Mouse (Mus musculus) kidney, adult 2 months (tissue): ENCODE data around the gene Rnf207. TPM values are rescaled to one million over a fixed set of nuclear protein-coding genes. Genes with fewer than 3 reads are reported as not detected.

Experiments
- DNase-seq: peaks from one replicate; pipeline ENCODE4 v3.0.0; 2021
- H3K27ac ChIP-seq: fragments of 200-500 bp; 2 replicates; pipeline ENCODE4 v1.5.1; 2012; ENCODE audit warnings: low read depth, low read length, control low read depth, inconsistent platforms; ENCODE audit not compliant: insufficient read depth
- H3K27me3 ChIP-seq: fragments of 200-500 bp; replicated peaks from 2 replicates; pipeline ENCODE4 v1.6.1; 2012; ENCODE audit warnings: mild to moderate bottlenecking, moderate library complexity, low read length, inconsistent platforms; ENCODE audit not compliant: control insufficient read depth, insufficient read depth
- H3K36me3 ChIP-seq: fragments of 200-500 bp; 2 replicates; pipeline ENCODE4 v1.6.1; 2012; ENCODE audit warnings: mild to moderate bottlenecking, moderate library complexity, low read length, inconsistent platforms; ENCODE audit not compliant: control insufficient read depth, insufficient read depth
- H3K4me1 ChIP-seq: fragments of 200-500 bp; 2 replicates; pipeline ENCODE4 v1.6.1; 2011; ENCODE audit warnings: low read length; ENCODE audit not compliant: control insufficient read depth, insufficient read depth
- H3K4me3 ChIP-seq: fragments of 200-500 bp; 2 replicates; pipeline ENCODE4 v1.5.1; 2011; ENCODE audit warnings: mild to moderate bottlenecking, low read depth, low read length, control low read depth; ENCODE audit not compliant: insufficient read depth
- CTCF ChIP-seq: fragments of 200-500 bp; conservative IDR thresholded peaks from 2 replicates; pipeline ENCODE4 v1.5.1; 2011; ENCODE audit warnings: low read depth, mild to moderate bottlenecking, control low read depth, low read length, moderate library complexity, mixed read lengths; ENCODE audit not compliant: insufficient read depth, insufficient read length
- POLR2A ChIP-seq: fragments of 200-500 bp; IDR thresholded peaks from one replicate; pipeline ENCODE4 v1.6.1; 2011; ENCODE audit warnings: low read depth, low read length, control low read depth
- WGBS: fragments of 180-500 bp; shearing (Covaris S2); methylation state at CpG from one replicate; pipeline ENCODE4 v1.1.7; 2018; 5-methylcytosine and 5-hydroxymethylcytosine counted together
- polyA plus RNA-seq: library from polyadenylated mRNA; depleted of rRNA; stranded (reverse); fragments of >200 nt; gene quantifications from 2 replicates; pipeline ENCODE4 v1.2.3, GENCODE M21; 2012

Gene Rnf207
- polyA plus RNA-seq, 1 experiment = 0.19 TPM

GRCm38 (mm10) chr4:152269967-152270366, 48.8 kb downstream of the Rnf207 start:
- no peak overlapping the region for H3K4me3 ChIP-seq
- H3K27ac ChIP-seq = no peak overlapping the region
- no peaks in the 10 kb centered on the region for H3K4me1 ChIP-seq
- TF ChIP-seq POLR2A (no peak), CTCF (no peak)
- no peaks in the 10 kb centered on the region; the same call in 1 of the 2 replicates for H3K27me3 ChIP-seq
- no peak for DNase-seq
- WGBS = 89% methylated on average over 13 of the region's 13 CpGs
- no peaks in the 10 kb centered on the region for H3K36me3 ChIP-seq

- Histone ChIP-seq H3K36me3 (no peaks in the 10 kb centered on the region), H3K27me3 (no peaks in the 10 kb centered on the region), H3K4me3 (no peak overlapping the region), H3K4me1 (peaks cover 9% of the 10 kb centered on the region), H3K27ac (no peak overlapping the region)
- WGBS = 73% methylated on average over 13 of the region's 13 CpGs
- no peak for TF ChIP-seq CTCF
- no peak for TF ChIP-seq POLR2A
- DNase-seq = no peak
Measured at GRCm38 (mm10) chr4:152267748-152268369, 50.9 kb downstream of the Rnf207 start.

GRCm38 (mm10) chr4:152266236-152266895, 52.4 kb downstream of the Rnf207 start:
- TF ChIP-seq POLR2A (no peak), CTCF (no peak)
- Histone ChIP-seq H3K4me1 (peaks cover 9% of the 10 kb centered on the region), H3K36me3 (no peaks in the 10 kb centered on the region), H3K4me3 (no peak overlapping the region), H3K27ac (no peak overlapping the region), H3K27me3 (no peaks in the 10 kb centered on the region)
- DNase-seq = no peak
- 61% methylated on average over 10 of the region's 10 CpGs for WGBS

- no peak for DNase-seq
- TF ChIP-seq CTCF = no peak
- no peak for TF ChIP-seq POLR2A
- Histone ChIP-seq H3K4me3 (no peak overlapping the region), H3K36me3 (no peaks in the 10 kb centered on the region), H3K27ac (no peak overlapping the region), H3K27me3 (no peaks in the 10 kb centered on the region), H3K4me1 (peaks cover 9% of the 10 kb centered on the region)
- 73% methylated on average over 5 of the region's 5 CpGs for WGBS
Measured at GRCm38 (mm10) chr4:152265791-152266190, 53.0 kb downstream of the Rnf207 start.

- no peaks in the 10 kb centered on the region for H3K27me3 ChIP-seq
- TF ChIP-seq CTCF (peak; percentile 31; the same call in 1 of the 2 replicates), POLR2A (no peak)
- 94% methylated on average over 9 of the region's 9 CpGs for WGBS
- H3K27ac ChIP-seq = no peak overlapping the region
- no peak for DNase-seq
- no peak overlapping the region for H3K4me3 ChIP-seq
- H3K36me3 ChIP-seq = no peaks in the 10 kb centered on the region
- peaks cover 9% of the 10 kb centered on the region for H3K4me1 ChIP-seq
Measured at GRCm38 (mm10) chr4:152264867-152265568, 53.8 kb downstream of the Rnf207 start.

GRCm38 (mm10) chr4:152264177-152264530, 54.6 kb downstream of the Rnf207 start:
- DNase-seq = peak; percentile 65
- Histone ChIP-seq H3K36me3 (no peaks in the 10 kb centered on the region), H3K4me3 (no peak overlapping the region), H3K27ac (no peak overlapping the region), H3K27me3 (no peaks in the 10 kb centered on the region), H3K4me1 (peaks cover 9% of the 10 kb centered on the region)
- WGBS = 31% methylated on average over 4 of the region's 4 CpGs
- TF ChIP-seq POLR2A = no peak
- no peak for TF ChIP-seq CTCF
